In genomic region chr15:87955685-87956256, GRCm38 (mm10) we compare ENCODE assay signal across 19 mouse cellular contexts.
DNase-seq lines count a peak whose midpoint lies in the region; ATAC-seq and TF ChIP-seq lines count a peak whose summit lies in the region.
"Had no signal": no experiment of that assay in that cellular context is flagged by ENCODE, and none has a peak within 500 bp of the region (broad histone marks: within the 10 kb centered on the region; RNA-seq: fewer than 3 reads in every experiment).

No protein-coding gene starts in this region.

- no peak overlapping the region for H3K27ac ChIP-seq in heart, adult 2 months
- H3K27ac ChIP-seq in lung, embryonic 14.5 days (ENCODE audit: low read depth), result no peak overlapping the region
- H3K27ac ChIP-seq in intestine, embryonic 16.5 days (ENCODE audit: low read length), result peak overlapping the region; percentile 64
- no peak overlapping the region for H3K27ac ChIP-seq in stomach, postnatal 0 days (replicated peaks)
- H3K27ac ChIP-seq: embryonic facial prominence, embryonic 13.5 days; forebrain, embryonic 12.5 days; gastrocnemius, adult 2 months; heart, embryonic 10.5 days; hindbrain, embryonic 10.5 days; hindbrain, embryonic 14.5 days had no signal

- 0 out of 2 replicates have a peak, but pooled peaks have one; percentile 24 for ATAC-seq in lung, embryonic 14.5 days (ENCODE audit: insufficient read depth)
- ATAC-seq in intestine, embryonic 16.5 days, result peak; percentile 89
- peak; percentile 53; the same call in 1 of the 2 replicates for ATAC-seq in stomach, postnatal 0 days (ENCODE audit: low FRiP score, low TSS enrichment)

- H3K9me3 ChIP-seq in lung, embryonic 14.5 days (ENCODE audit: low read depth, low read length), result no peaks in the 10 kb centered on the region
- H3K9me3 ChIP-seq in intestine, embryonic 16.5 days (ENCODE audit: control insufficient read depth, low read length), result no peaks in the 10 kb centered on the region
- no peaks in the 10 kb centered on the region for H3K9me3 ChIP-seq in stomach, postnatal 0 days (ENCODE audit: control insufficient read depth, low read length)
- H3K9me3 ChIP-seq: embryonic facial prominence, embryonic 13.5 days; forebrain, embryonic 12.5 days; heart, embryonic 10.5 days; hindbrain, embryonic 10.5 days had no signal

- no peaks in the 10 kb centered on the region for H3K4me1 ChIP-seq in heart, adult 2 months (ENCODE audit: control insufficient read depth, insufficient read depth, low read length)
- H3K4me1 ChIP-seq in lung, embryonic 14.5 days (ENCODE audit: insufficient read depth), result no peaks in the 10 kb centered on the region
- H3K4me1 ChIP-seq in lung, adult 2 months (ENCODE audit: control insufficient read depth, insufficient read depth, low read length), result no peaks in the 10 kb centered on the region
- H3K4me1 ChIP-seq in intestine, embryonic 16.5 days (ENCODE audit: control insufficient read depth, insufficient read depth, low read length), result no peaks in the 10 kb centered on the region
- H3K4me1 ChIP-seq in stomach, postnatal 0 days (replicated peaks; ENCODE audit: control insufficient read depth, insufficient read depth), result no peaks in the 10 kb centered on the region
- H3K4me1 ChIP-seq: embryonic facial prominence, embryonic 13.5 days; forebrain, embryonic 12.5 days; heart, embryonic 10.5 days; hindbrain, embryonic 10.5 days had no signal

- DNase-seq in heart, adult 11 months, result peak; percentile 82
- no peak for DNase-seq in heart, adult 2 months
- peak; percentile 4 for DNase-seq in lung, embryonic 14.5 days
- DNase-seq in lung, adult 2 months, result no peak
- DNase-seq in stomach, postnatal 0 days (ENCODE audit: low spot score), result no peak
- DNase-seq in left cerebral cortex, adult 11 months (ENCODE audit: low spot score), result no peak
- DNase-seq: adrenal gland, postnatal 10 days; cerebellum, adult 18-20 months; cerebellum, adult 9-11 months; cerebellum, postnatal 36 days; gastrocnemius, adult 2 months; gastrocnemius, postnatal 25 days; heart, postnatal 14 days had no signal

- H3K27me3 ChIP-seq in heart, adult 2 months (ENCODE audit: control insufficient read depth, insufficient read depth, low read length), result no peaks in the 10 kb centered on the region
- no peaks in the 10 kb centered on the region for H3K27me3 ChIP-seq in lung, embryonic 14.5 days (ENCODE audit: insufficient read depth, low read length)
- no peaks in the 10 kb centered on the region for H3K27me3 ChIP-seq in intestine, embryonic 16.5 days (replicated peaks; ENCODE audit: control insufficient read depth, insufficient read depth, low read length)
- H3K27me3 ChIP-seq in stomach, postnatal 0 days (ENCODE audit: control insufficient read depth, insufficient read depth, low read length), result no peaks in the 10 kb centered on the region
- H3K27me3 ChIP-seq: embryonic facial prominence, embryonic 13.5 days had no signal

- no peaks in the 10 kb centered on the region for H3K79me2 ChIP-seq in heart, adult 2 months (replicated peaks; ENCODE audit: control insufficient read depth, insufficient read depth, low read length)

- TF ChIP-seq POLR2A in heart, adult 2 months (IDR thresholded peaks at IDR 0.05; ENCODE audit: insufficient read depth, low read depth, low read length), result no peak
- no peak for TF ChIP-seq POLR2A in lung, adult 2 months (IDR thresholded peaks at IDR 0.05; ENCODE audit: borderline replicate concordance, extremely low read depth, low read depth, low read length)

- no peak overlapping the region for H3K9ac ChIP-seq in heart, adult 2 months (ENCODE audit: low read depth, low read length)
- no peak overlapping the region for H3K9ac ChIP-seq in lung, embryonic 14.5 days
- no peak overlapping the region for H3K9ac ChIP-seq in intestine, embryonic 16.5 days (ENCODE audit: low read depth, low read length)
- no peak overlapping the region for H3K9ac ChIP-seq in stomach, postnatal 0 days (ENCODE audit: low read length)
- H3K9ac ChIP-seq: embryonic facial prominence, embryonic 13.5 days; forebrain, embryonic 12.5 days; hindbrain, embryonic 14.5 days had no signal

- no peak for TF ChIP-seq EP300 in heart, adult 2 months (IDR thresholded peaks at IDR 0.05; ENCODE audit: insufficient read depth, low read depth, low read length)
- no peak for TF ChIP-seq EP300 in stomach, postnatal 0 days (optimal IDR thresholded peaks at IDR 0.05)

- H3K4me2 ChIP-seq in lung, embryonic 14.5 days, result no peak overlapping the region
- no peak overlapping the region for H3K4me2 ChIP-seq in intestine, embryonic 16.5 days (ENCODE audit: low read depth, low read length)
- no peak overlapping the region for H3K4me2 ChIP-seq in stomach, postnatal 0 days (replicated peaks; ENCODE audit: low read depth)
- H3K4me2 ChIP-seq: embryonic facial prominence, embryonic 13.5 days; forebrain, embryonic 12.5 days; hindbrain, embryonic 14.5 days had no signal

- 50% methylated on average over 5 of the region's 5 CpGs for WGBS in heart, adult 2 months
- 32% methylated on average over 5 of the region's 5 CpGs for WGBS in lung, embryonic 14.5 days
- WGBS in lung, adult 2 months, result 35% methylated on average over 5 of the region's 5 CpGs
- 40% methylated on average over 5 of the region's 5 CpGs for WGBS in intestine, embryonic 16.5 days
- 32% methylated on average over 5 of the region's 5 CpGs for WGBS in stomach, postnatal 0 days

- intact Hi-C loops in heart, adult 2 months (cut with DNase I), result no loop called here

- H3K36me3 ChIP-seq in heart, adult 2 months (ENCODE audit: control insufficient read depth, insufficient read depth, low read length), result no peaks in the 10 kb centered on the region
- H3K36me3 ChIP-seq in lung, embryonic 14.5 days (ENCODE audit: insufficient read depth), result no peaks in the 10 kb centered on the region
- no peaks in the 10 kb centered on the region for H3K36me3 ChIP-seq in intestine, embryonic 16.5 days (ENCODE audit: control insufficient read depth, insufficient read depth, low read length)
- no peaks in the 10 kb centered on the region for H3K36me3 ChIP-seq in stomach, postnatal 0 days (ENCODE audit: control insufficient read depth, insufficient read depth, low read length)
- H3K36me3 ChIP-seq: embryonic facial prominence, embryonic 13.5 days; forebrain, embryonic 12.5 days; heart, embryonic 10.5 days; hindbrain, embryonic 10.5 days had no signal

- no peak overlapping the region for H3K4me3 ChIP-seq in heart, adult 2 months
- no peak overlapping the region for H3K4me3 ChIP-seq in lung, embryonic 14.5 days (ENCODE audit: low read depth, low read length)
- H3K4me3 ChIP-seq in lung, adult 2 months (replicated peaks; ENCODE audit: extremely low read depth, low read depth, low read length), result no peak overlapping the region
- H3K4me3 ChIP-seq in intestine, embryonic 16.5 days (ENCODE audit: low read length), result no peak overlapping the region
- H3K4me3 ChIP-seq in stomach, postnatal 0 days (ENCODE audit: low read depth, low read length), result no peak overlapping the region
- H3K4me3 ChIP-seq: embryonic facial prominence, embryonic 13.5 days; forebrain, embryonic 12.5 days; gastrocnemius, adult 2 months; heart, embryonic 10.5 days; hindbrain, embryonic 10.5 days had no signal

- no peak for TF ChIP-seq CTCF in heart, adult 2 months (IDR thresholded peaks at IDR 0.05)
- TF ChIP-seq CTCF in lung, embryonic 14.5 days (IDR thresholded peaks at IDR 0.05; ENCODE audit: low read depth), result no peak
- no peak for TF ChIP-seq CTCF in lung, adult 2 months (IDR thresholded peaks at IDR 0.05; ENCODE audit: insufficient read depth, low read length)
- TF ChIP-seq CTCF in stomach, postnatal 0 days (IDR thresholded peaks at IDR 0.05; ENCODE audit: low read depth), result no peak

Comparison
In these comparisons a context has a peak if more than half of its experiments do, and no peak if none do; other contexts are left out.
1. DNase-seq: peak in heart, adult 11 months (single experiment) and lung, embryonic 14.5 days (single experiment); none in heart, adult 2 months (0 of 2), lung, adult 2 months (single experiment), stomach, postnatal 0 days (single experiment) and left cerebral cortex, adult 11 months (single experiment).
2. ATAC-seq: peak in every context shown above with its lines; median percentile 89 in intestine, embryonic 16.5 days; 53 in stomach, postnatal 0 days; 24 in lung, embryonic 14.5 days.